12 mouse cellular contexts compared by ENCODE assay signal in the genomic region with DNA sequence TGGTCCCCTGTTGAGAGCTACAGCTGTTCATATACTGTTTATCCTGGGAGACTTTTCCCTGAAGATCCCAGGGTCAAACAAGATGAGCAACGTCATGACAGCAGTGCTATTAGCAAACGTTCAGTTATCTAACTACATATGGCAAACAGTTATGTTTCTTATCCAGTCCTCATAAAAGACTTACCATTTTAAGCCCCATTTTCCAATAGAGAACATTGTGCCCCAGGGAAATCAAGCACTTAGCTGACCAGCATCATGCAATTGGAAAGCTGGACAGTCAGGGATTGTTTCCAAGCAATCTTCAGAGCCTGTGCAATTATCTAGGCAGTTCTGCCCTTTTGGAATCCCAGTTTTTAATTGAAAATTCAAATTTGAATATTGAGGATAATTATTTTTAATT.
"Had no signal": no experiment of that assay in that cellular context is flagged by ENCODE, and none has a peak within 500 bp of the region (broad histone marks: within the 10 kb centered on the region; RNA-seq: fewer than 3 reads in every experiment).

No protein-coding gene starts in this region.

- H3K4me3 ChIP-seq: limb, embryonic 13.5 days; liver, embryonic 15.5 days; midbrain, embryonic 15.5 days; neural tube, embryonic 12.5 days had no signal

- H3K9ac ChIP-seq: limb, embryonic 13.5 days; liver, embryonic 15.5 days; midbrain, embryonic 15.5 days; neural tube, embryonic 12.5 days had no signal

- H3K4me1 ChIP-seq: limb, embryonic 13.5 days; liver, embryonic 15.5 days; midbrain, embryonic 15.5 days; neural tube, embryonic 12.5 days had no signal

- H3K4me2 ChIP-seq: limb, embryonic 13.5 days; liver, embryonic 15.5 days; midbrain, embryonic 15.5 days; neural tube, embryonic 12.5 days had no signal

- DNase-seq: kidney, postnatal 14 days; left cerebral cortex, postnatal 4 days; lung, adult 2 months; lung, postnatal 36 days; spleen, adult 18-20 months; thymus, adult 18-20 months; thymus, postnatal 14 days had no signal

- H3K27ac ChIP-seq: limb, embryonic 13.5 days; liver, embryonic 15.5 days; midbrain, embryonic 15.5 days; neural tube, embryonic 12.5 days had no signal

- H3K27me3 ChIP-seq: limb, embryonic 13.5 days; liver, embryonic 15.5 days; midbrain, embryonic 15.5 days; neural tube, embryonic 12.5 days had no signal

- H3K36me3 ChIP-seq: limb, embryonic 13.5 days; liver, embryonic 15.5 days; midbrain, embryonic 15.5 days; neural tube, embryonic 12.5 days had no signal

- H3K9me3 ChIP-seq: limb, embryonic 13.5 days; liver, embryonic 15.5 days; midbrain, embryonic 15.5 days; neural tube, embryonic 12.5 days had no signal

- ATAC-seq: lung, postnatal 0 days; midbrain, embryonic 15.5 days had no signal
